Comparison of ENCODE assay signal across 29 mouse cellular contexts in genomic region chr12:79369512-79370165, GRCm38 (mm10).
A peak's percentile ranks its signal among the peaks of the same experiment; 100 is the strongest.
DNase-seq lines count a peak whose midpoint lies in the region; ATAC-seq and TF ChIP-seq lines count a peak whose summit lies in the region.
"Had no signal": no experiment of that assay in that cellular context is flagged by ENCODE, and none has a peak within 500 bp of the region (broad histone marks: within the 10 kb centered on the region; RNA-seq: fewer than 3 reads in every experiment).

No protein-coding gene starts in this region.

- no peak for ATAC-seq in heart, embryonic 14.5 days (ENCODE audit: insufficient number of reproducible peaks, insufficient read depth, low FRiP score, low read depth)
- no peak for ATAC-seq in stomach, embryonic 16.5 days (ENCODE audit: insufficient read depth, low FRiP score)
- no peak for ATAC-seq in stomach, postnatal 0 days (ENCODE audit: low FRiP score, low TSS enrichment)
- no peak for ATAC-seq in limb, embryonic 15.5 days (ENCODE audit: insufficient number of reproducible peaks, low FRiP score, low TSS enrichment, low read depth)
- ATAC-seq: forebrain, embryonic 16.5 days; hindbrain, embryonic 16.5 days; intestine, embryonic 15.5 days; midbrain, embryonic 15.5 days had no signal

- no peak overlapping the region for H3K4me3 ChIP-seq in heart, embryonic 14.5 days (ENCODE audit: control insufficient read depth in 1 of 2, insufficient read depth in 1 of 2, low read depth in 1 of 2, low read length in 2 of 2)
- no peak overlapping the region for H3K4me3 ChIP-seq in stomach, embryonic 16.5 days (replicated peaks; ENCODE audit: low read length)
- no peak overlapping the region for H3K4me3 ChIP-seq in stomach, postnatal 0 days (ENCODE audit: low read depth, low read length)
- H3K4me3 ChIP-seq in limb, embryonic 15.5 days = no peak overlapping the region
- H3K4me3 ChIP-seq: gastrocnemius, adult 2 months; heart, embryonic 10.5 days; intestine, embryonic 15.5 days; midbrain, embryonic 10.5 days; midbrain, embryonic 15.5 days; neural tube, embryonic 15.5 days had no signal

- peak overlapping the region; percentile 60 to 65; a peak in 2 of 4 replicates for H3K27ac ChIP-seq in heart, embryonic 14.5 days (replicated peaks in 1 of 2; ENCODE audit: control insufficient read depth in 1 of 2, insufficient read depth in 1 of 2, low read depth in 2 of 2, low read length in 2 of 2)
- peak overlapping the region; percentile 13; the same call in 1 of the 2 replicates for H3K27ac ChIP-seq in stomach, embryonic 16.5 days (ENCODE audit: low read length)
- H3K27ac ChIP-seq in stomach, postnatal 0 days (replicated peaks) = no peak overlapping the region
- H3K27ac ChIP-seq in limb, embryonic 15.5 days = peak overlapping the region; percentile 39
- H3K27ac ChIP-seq: gastrocnemius, adult 2 months; heart, embryonic 10.5 days; intestine, embryonic 15.5 days; kidney, postnatal 0 days; liver, embryonic 14.5 days; midbrain, embryonic 10.5 days; midbrain, embryonic 15.5 days; neural tube, embryonic 15.5 days had no signal

- H3K36me3 ChIP-seq in heart, embryonic 14.5 days (ENCODE audit: control insufficient read depth, insufficient read depth, low read length) = no peaks in the 10 kb centered on the region
- peaks cover 3% of the 10 kb centered on the region; the same call in 1 of the 2 replicates for H3K36me3 ChIP-seq in stomach, embryonic 16.5 days (ENCODE audit: control insufficient read depth, insufficient read depth, low read length)
- H3K36me3 ChIP-seq in stomach, postnatal 0 days (ENCODE audit: control insufficient read depth, insufficient read depth, low read length) = no peaks in the 10 kb centered on the region
- H3K36me3 ChIP-seq in limb, embryonic 15.5 days = no peaks in the 10 kb centered on the region
- H3K36me3 ChIP-seq: heart, embryonic 10.5 days; intestine, embryonic 15.5 days; midbrain, embryonic 10.5 days; midbrain, embryonic 15.5 days; neural tube, embryonic 15.5 days had no signal

- DNase-seq in adrenal gland, postnatal 10 days = peak; percentile 40
- no peak for DNase-seq in adrenal gland, adult 2 months
- DNase-seq in heart, adult 18-20 months = no peak
- no peak for DNase-seq in stomach, postnatal 0 days (ENCODE audit: low spot score)
- DNase-seq in kidney, adult 8-10 months = no peak
- DNase-seq: cerebellum, adult 9-10 months; gastrocnemius, adult 2 months; gastrocnemius, postnatal 36 days; kidney, adult 2 months; kidney, postnatal 4 days; liver; lung, adult 2 months; lung, postnatal 14 days; retina, postnatal 1 day; right cerebral cortex, postnatal 14 days; thymus, postnatal 14 days had no signal

- peaks cover 9% of the 10 kb centered on the region; the same call in 1 of the 2 replicates for H3K9me3 ChIP-seq in heart, embryonic 14.5 days (ENCODE audit: control insufficient read depth, low read length)
- 0 out of 2 replicates have a peak, but pooled peaks cover 3% of the 10 kb centered on the region for H3K9me3 ChIP-seq in stomach, embryonic 16.5 days (replicated peaks; ENCODE audit: control insufficient read depth, low read length)
- H3K9me3 ChIP-seq in stomach, postnatal 0 days (ENCODE audit: control insufficient read depth, low read length) = no peaks in the 10 kb centered on the region
- H3K9me3 ChIP-seq in limb, embryonic 15.5 days = no peaks in the 10 kb centered on the region
- H3K9me3 ChIP-seq: G1E; heart, embryonic 10.5 days; intestine, embryonic 15.5 days; midbrain, embryonic 15.5 days; neural tube, embryonic 15.5 days had no signal

- H3K4me1 ChIP-seq in heart, embryonic 14.5 days (ENCODE audit: control insufficient read depth in 2 of 2, insufficient read depth in 2 of 2, low read length in 2 of 2) = peaks cover 2 to 19% of the 10 kb centered on the region in 2 experiments; a peak in 3 of 4 replicates
- H3K4me1 ChIP-seq in stomach, embryonic 16.5 days (ENCODE audit: control insufficient read depth, insufficient read depth, low read length) = peaks cover 2% of the 10 kb centered on the region; the same call in 1 of the 2 replicates
- no peaks in the 10 kb centered on the region for H3K4me1 ChIP-seq in stomach, postnatal 0 days (replicated peaks; ENCODE audit: control insufficient read depth, insufficient read depth)
- peaks cover 7% of the 10 kb centered on the region; the same call in 1 of the 2 replicates for H3K4me1 ChIP-seq in limb, embryonic 15.5 days
- H3K4me1 ChIP-seq: heart, embryonic 10.5 days; intestine, embryonic 15.5 days; midbrain, embryonic 10.5 days; midbrain, embryonic 15.5 days; neural tube, embryonic 15.5 days had no signal

- TF ChIP-seq CTCF in stomach, postnatal 0 days (IDR thresholded peaks at IDR 0.05; ENCODE audit: low read depth) = no peak

- no peak for TF ChIP-seq EP300 in stomach, postnatal 0 days (optimal IDR thresholded peaks at IDR 0.05)

- 74% methylated on average over 7 of the region's 7 CpGs for WGBS in heart, embryonic 14.5 days
- WGBS in stomach, embryonic 16.5 days = 70% methylated on average over 7 of the region's 7 CpGs
- 63% methylated on average over 7 of the region's 7 CpGs for WGBS in stomach, postnatal 0 days
- 57% methylated on average over 7 of the region's 7 CpGs for WGBS in limb, embryonic 15.5 days

- no peak overlapping the region for H3K9ac ChIP-seq in heart, embryonic 14.5 days (ENCODE audit: low read length)
- no peak overlapping the region for H3K9ac ChIP-seq in stomach, embryonic 16.5 days (ENCODE audit: low read length)
- no peak overlapping the region for H3K9ac ChIP-seq in stomach, postnatal 0 days (ENCODE audit: low read length)
- H3K9ac ChIP-seq in limb, embryonic 15.5 days = no peak overlapping the region
- H3K9ac ChIP-seq: intestine, embryonic 15.5 days; liver, embryonic 14.5 days; midbrain, embryonic 15.5 days; neural tube, embryonic 15.5 days had no signal

- no peaks in the 10 kb centered on the region for H3K27me3 ChIP-seq in heart, embryonic 14.5 days (ENCODE audit: control insufficient read depth, insufficient read depth, low read length)
- no peaks in the 10 kb centered on the region for H3K27me3 ChIP-seq in stomach, embryonic 16.5 days (ENCODE audit: control insufficient read depth, insufficient read depth, low read length)
- H3K27me3 ChIP-seq in stomach, postnatal 0 days (ENCODE audit: control insufficient read depth, insufficient read depth, low read length) = no peaks in the 10 kb centered on the region
- no peaks in the 10 kb centered on the region for H3K27me3 ChIP-seq in limb, embryonic 15.5 days
- H3K27me3 ChIP-seq: intestine, embryonic 15.5 days; midbrain, embryonic 15.5 days; neural tube, embryonic 15.5 days had no signal

- no peak overlapping the region for H3K4me2 ChIP-seq in heart, embryonic 14.5 days (ENCODE audit: low read length)
- H3K4me2 ChIP-seq in stomach, embryonic 16.5 days (ENCODE audit: low read depth, low read length) = no peak overlapping the region
- H3K4me2 ChIP-seq in stomach, postnatal 0 days (replicated peaks; ENCODE audit: low read depth) = no peak overlapping the region
- H3K4me2 ChIP-seq in limb, embryonic 15.5 days = no peak overlapping the region
- H3K4me2 ChIP-seq: intestine, embryonic 15.5 days; midbrain, embryonic 15.5 days; neural tube, embryonic 15.5 days had no signal
